Mouse (Mus musculus) intestine, embryonic 14.5 days (tissue): ENCODE measurements around the gene Qrfpr. TPM values are rescaled to one million over a fixed set of nuclear protein-coding genes. Genes with fewer than 3 reads are reported as not detected.

Experiments
- ATAC-seq: fragments of 200-750 bp; cut with Nextera tagmentation; replicated peaks from 2 replicates; pipeline ENCODE4 v1.8.0; 2017; ENCODE audit warnings: low read depth, moderate number of reproducible peaks, moderate TSS enrichment, moderate library complexity; ENCODE audit not compliant: low FRiP score, low TSS enrichment
- DNase-seq: peaks from one replicate; pipeline ENCODE4 v3.0.0-alpha.2; 2018; ENCODE audit warnings: low spot score
- H3K27ac ChIP-seq: fragments of 300-500 bp; sonication (generic); 2 replicates; pipeline ENCODE4 v1.5.1; 2014; ENCODE audit warnings: low read depth, mild to moderate bottlenecking, control low read depth
- H3K27me3 ChIP-seq: fragments of 300-500 bp; sonication (generic); replicated peaks from 2 replicates; pipeline ENCODE4 v1.6.1; 2014; ENCODE audit warnings: low read length, control low read depth; ENCODE audit not compliant: control insufficient read depth, insufficient read depth
- H3K36me3 ChIP-seq: fragments of 300-500 bp; sonication (generic); 2 replicates; pipeline ENCODE4 v1.6.1; 2014; ENCODE audit warnings: low read length, control low read depth; ENCODE audit not compliant: control insufficient read depth, insufficient read depth
- H3K4me1 ChIP-seq: fragments of 300-500 bp; sonication (generic); replicated peaks from 2 replicates; pipeline ENCODE4 v1.6.1; 2014; ENCODE audit warnings: low read length, control low read depth, mixed read lengths; ENCODE audit not compliant: control insufficient read depth, insufficient read depth
- H3K4me2 ChIP-seq: fragments of 300-500 bp; sonication (generic); 2 replicates; pipeline ENCODE4 v1.6.1; 2014; ENCODE audit warnings: low read length
- H3K4me3 ChIP-seq: fragments of 300-500 bp; sonication (generic); 2 replicates; pipeline ENCODE4 v1.5.1; 2014; ENCODE audit warnings: low read depth, low read length, control low read depth, mixed read lengths
- H3K9ac ChIP-seq: fragments of 300-500 bp; sonication (generic); 2 replicates; pipeline ENCODE4 v1.6.1; 2014; ENCODE audit warnings: mild to moderate bottlenecking, low read length
- H3K9me3 ChIP-seq: fragments of 300-500 bp; sonication (generic); 2 replicates; pipeline ENCODE4 v1.6.1; 2016; ENCODE audit warnings: low read length, control low read depth; ENCODE audit not compliant: control insufficient read depth
- WGBS: fragments of 180-500 bp; shearing (Covaris S2); extraction: QIAGEN DNeasy Blood & Tissue Kit; methylation state at CpG from one replicate; pipeline ENCODE4 v1.1.7; 2014; 5-methylcytosine and 5-hydroxymethylcytosine counted together
- polyA plus RNA-seq: library from polyadenylated mRNA; unstranded; fragments of >200 nt; fragmentation: Nextera tagmentation; extraction: Ambion mirVana; gene quantifications from 2 replicates; pipeline ENCODE4 v1.2.1, GENCODE M21; 2014

The Qrfpr gene
- polyA plus RNA-seq, 1 experiment from 2014 or later: not detected

DNA sequence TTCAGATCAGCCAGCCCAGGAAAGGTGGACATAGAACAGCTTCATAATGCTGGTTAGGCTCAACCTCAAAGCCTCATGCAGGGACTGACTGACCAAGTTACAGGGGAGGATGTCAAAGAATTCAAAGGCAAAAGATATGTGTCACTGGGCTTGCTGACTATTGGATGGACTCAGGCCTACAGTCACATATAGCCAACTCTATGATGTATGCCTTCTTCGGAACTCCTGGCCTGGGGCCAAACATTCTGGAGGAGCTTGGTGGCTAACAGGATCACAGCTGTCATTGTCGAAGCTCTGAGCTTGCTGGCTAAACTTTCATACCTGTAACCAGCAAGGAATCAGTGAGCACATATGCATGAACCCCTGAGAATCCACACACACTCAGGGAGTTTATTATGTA, 11.2 kb downstream of the Qrfpr start:
- DNase-seq (no peak), ATAC-seq (no peak)
- Histone ChIP-seq H3K4me1 (no peaks in the 10 kb centered on the region), H3K36me3 (no peaks in the 10 kb centered on the region), H3K27me3 (no peaks in the 10 kb centered on the region), H3K4me2 (no peak overlapping the region), H3K27ac (no peak overlapping the region), H3K4me3 (no peak overlapping the region), H3K9me3 (no peaks in the 10 kb centered on the region), H3K9ac (no peak overlapping the region)
- 50% methylated on average over 2 of the region's 2 CpGs for WGBS

DNA sequence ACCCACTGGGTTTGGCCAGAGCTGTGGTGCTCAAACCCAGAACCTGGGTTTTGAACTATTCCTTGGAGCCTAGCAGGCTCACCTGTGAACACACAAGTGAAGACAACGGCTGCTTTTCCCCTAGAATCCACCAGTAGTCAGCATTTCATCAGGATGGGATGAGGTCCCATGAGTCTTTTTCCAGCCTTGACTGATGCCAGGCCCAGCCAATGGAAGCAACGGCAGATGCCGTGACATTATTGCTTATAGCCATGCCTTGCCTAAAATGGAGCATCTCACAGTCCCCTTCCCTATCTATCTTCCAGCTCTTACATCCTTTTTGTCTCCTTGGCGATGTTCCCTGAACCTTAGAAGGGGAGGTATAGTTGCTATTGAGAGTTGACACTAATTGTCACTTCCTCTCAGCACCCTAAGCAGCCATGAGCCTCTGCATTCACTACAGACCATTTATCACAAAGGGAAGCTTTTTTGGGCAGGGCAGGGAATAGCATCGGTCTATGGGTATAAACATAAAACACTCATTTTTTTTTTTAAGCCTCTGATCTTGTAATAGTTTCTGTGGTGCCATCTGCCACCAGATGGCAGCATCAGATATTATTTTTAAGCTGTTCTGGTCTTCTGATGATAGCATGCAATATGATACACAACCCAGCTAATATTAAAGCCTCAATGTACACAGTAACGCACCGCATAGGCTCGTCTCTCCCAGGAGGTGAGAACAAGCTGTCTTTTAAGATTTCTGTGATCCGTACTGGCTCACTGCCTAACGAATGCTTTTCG, 12.1 kb downstream of the Qrfpr start:
- Histone ChIP-seq H3K36me3 (no peaks in the 10 kb centered on the region), H3K9me3 (no peaks in the 10 kb centered on the region), H3K4me2 (no peak overlapping the region), H3K4me1 (no peaks in the 10 kb centered on the region), H3K27me3 (no peaks in the 10 kb centered on the region), H3K27ac (no peak overlapping the region), H3K4me3 (no peak overlapping the region), H3K9ac (no peak overlapping the region)
- 55% methylated on average over 11 of the region's 11 CpGs for WGBS
- DNase-seq (peak; percentile 56), ATAC-seq (no peak)

DNA sequence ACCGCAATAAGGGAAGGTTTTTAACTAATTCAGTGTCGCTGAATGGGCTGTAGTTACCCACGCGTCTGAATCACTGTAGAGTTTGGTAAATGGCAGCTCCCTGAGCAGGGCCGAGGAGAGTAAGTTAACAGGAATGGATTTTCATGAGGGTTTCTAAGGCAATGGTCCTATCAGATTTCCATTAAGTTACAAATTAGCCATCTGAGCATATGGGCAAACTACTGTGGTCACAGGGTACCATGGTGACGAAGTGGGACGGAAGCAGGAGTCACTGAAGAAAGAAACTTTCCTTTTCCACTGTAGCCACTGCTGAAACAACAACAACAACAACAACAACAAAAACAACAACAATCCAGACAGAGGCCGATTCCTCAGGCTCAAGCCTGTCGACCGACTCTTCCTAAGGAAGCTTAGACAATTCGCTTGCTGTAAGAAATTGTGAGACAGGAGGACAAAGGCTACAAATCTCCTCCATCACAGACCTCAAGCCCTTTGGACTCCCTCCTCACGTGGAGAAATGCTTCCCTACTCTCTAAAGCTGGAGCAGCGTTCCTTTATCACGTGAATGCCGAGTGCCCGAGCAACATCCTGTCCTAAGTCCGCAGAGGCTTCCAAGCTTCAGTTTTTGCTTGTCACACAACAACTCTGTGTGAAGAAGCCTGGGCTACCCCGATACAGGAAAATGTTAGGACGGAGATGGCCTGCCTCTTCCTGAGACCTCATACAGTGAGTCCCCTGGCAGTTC, 14.4 kb downstream of the Qrfpr start:
- H3K36me3 ChIP-seq: no peaks in the 10 kb centered on the region
- ATAC-seq: no peak
- no peaks in the 10 kb centered on the region for H3K4me1 ChIP-seq
- H3K4me2 ChIP-seq: no peak overlapping the region
- H3K9ac ChIP-seq: no peak overlapping the region
- no peaks in the 10 kb centered on the region for H3K9me3 ChIP-seq
- H3K4me3 ChIP-seq: no peak overlapping the region
- H3K27ac ChIP-seq: no peak overlapping the region
- WGBS: 79% methylated on average over 19 of the region's 19 CpGs
- no peak for DNase-seq
- no peaks in the 10 kb centered on the region for H3K27me3 ChIP-seq

- Histone ChIP-seq H3K4me3 (no peak overlapping the region), H3K36me3 (no peaks in the 10 kb centered on the region), H3K9me3 (no peaks in the 10 kb centered on the region), H3K27me3 (no peaks in the 10 kb centered on the region), H3K27ac (no peak overlapping the region), H3K9ac (no peak overlapping the region), H3K4me2 (no peak overlapping the region), H3K4me1 (no peaks in the 10 kb centered on the region)
- ATAC-seq: no peak
- no peak for DNase-seq
- 79% methylated on average over 7 of the region's 7 CpGs for WGBS
Observed at GRCm38 (mm10) chr3:36202932-36203331, 19.2 kb downstream of the Qrfpr start.

DNA sequence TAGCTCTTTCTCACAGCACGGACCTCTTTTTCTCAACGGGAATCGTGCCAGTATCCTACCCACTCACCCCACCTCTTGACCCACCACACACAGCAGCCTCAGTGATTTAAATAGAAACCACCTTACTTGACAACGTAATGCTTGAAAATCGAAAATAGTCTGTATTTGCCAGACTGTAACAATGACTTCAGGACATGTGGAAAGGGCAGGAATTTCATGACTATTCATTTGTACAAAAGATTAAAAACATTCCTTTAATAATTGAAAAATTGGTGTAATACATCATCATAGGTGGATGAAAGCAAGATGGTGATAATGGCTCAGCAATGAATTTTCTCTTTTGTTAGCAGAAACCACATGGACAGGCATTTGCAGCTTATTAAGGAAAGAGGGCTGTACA, 21.0 kb downstream of the Qrfpr start:
- H3K4me2 ChIP-seq: no peak overlapping the region
- ATAC-seq (no peak), DNase-seq (no peak)
- no peak overlapping the region for H3K27ac ChIP-seq
- H3K9ac ChIP-seq: no peak overlapping the region
- H3K27me3 ChIP-seq: no peaks in the 10 kb centered on the region
- no peaks in the 10 kb centered on the region for H3K4me1 ChIP-seq
- H3K9me3 ChIP-seq: no peaks in the 10 kb centered on the region
- no peaks in the 10 kb centered on the region for H3K36me3 ChIP-seq
- H3K4me3 ChIP-seq: no peak overlapping the region
- WGBS: 73% methylated on average over 5 of the region's 5 CpGs

DNA sequence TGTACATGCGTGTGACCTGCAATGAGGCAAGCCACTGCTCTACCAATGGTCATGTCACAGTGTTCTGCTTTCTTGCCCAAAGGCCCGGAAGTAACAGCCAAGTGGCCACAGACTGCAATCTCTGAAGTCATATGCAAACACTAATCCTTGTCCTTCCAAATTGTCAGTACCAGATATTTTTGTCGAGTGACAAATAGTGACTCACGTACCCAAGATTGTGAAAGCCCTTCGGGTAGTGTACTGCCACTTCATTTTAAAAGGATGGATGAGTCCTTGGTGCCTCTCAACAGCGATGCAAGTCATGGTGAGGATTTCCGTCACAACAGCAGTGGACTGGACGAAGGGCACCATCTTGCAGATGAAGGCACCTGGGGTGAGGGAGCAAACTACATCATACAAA, 32.9 kb downstream of the Qrfpr start:
- Histone ChIP-seq H3K9me3 (no peaks in the 10 kb centered on the region), H3K9ac (no peak overlapping the region), H3K4me3 (no peak overlapping the region), H3K27ac (no peak overlapping the region), H3K4me1 (no peaks in the 10 kb centered on the region), H3K36me3 (no peaks in the 10 kb centered on the region), H3K27me3 (no peaks in the 10 kb centered on the region), H3K4me2 (no peak overlapping the region)
- no peak for ATAC-seq
- no peak for DNase-seq
- 85% methylated on average over 8 of the region's 8 CpGs for WGBS

DNA sequence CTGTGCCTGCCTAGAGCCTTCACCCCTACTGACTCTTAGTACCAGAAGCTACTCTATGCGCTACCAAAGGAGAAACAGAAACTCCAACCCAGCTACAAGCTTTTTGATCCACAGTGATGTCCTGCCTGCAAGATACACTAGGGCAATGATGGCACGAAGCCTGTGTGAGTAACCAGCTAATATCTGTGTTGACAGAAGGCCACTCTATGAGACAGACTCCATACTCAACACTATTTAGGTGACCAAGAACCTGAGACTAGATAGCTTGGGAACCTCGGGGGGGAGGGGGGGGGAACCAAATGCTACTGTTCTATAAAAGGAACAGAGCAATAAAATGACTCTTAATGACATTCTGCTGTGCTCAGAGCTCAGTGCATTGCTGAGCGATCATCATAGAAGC, 35.6 kb downstream of the Qrfpr start:
- no peak for ATAC-seq
- Histone ChIP-seq H3K4me2 (no peak overlapping the region), H3K4me3 (no peak overlapping the region), H3K36me3 (no peaks in the 10 kb centered on the region), H3K27me3 (no peaks in the 10 kb centered on the region), H3K9me3 (no peaks in the 10 kb centered on the region), H3K9ac (no peak overlapping the region), H3K27ac (no peak overlapping the region), H3K4me1 (no peaks in the 10 kb centered on the region)
- no peak for DNase-seq
- WGBS: 90% methylated on average over 4 of the region's 4 CpGs

- Histone ChIP-seq H3K4me1 (no peaks in the 10 kb centered on the region), H3K4me3 (no peak overlapping the region), H3K27me3 (no peaks in the 10 kb centered on the region), H3K27ac (no peak overlapping the region), H3K9ac (no peak overlapping the region), H3K36me3 (no peaks in the 10 kb centered on the region), H3K4me2 (no peak overlapping the region), H3K9me3 (no peaks in the 10 kb centered on the region)
- ATAC-seq (no peak), DNase-seq (peak; percentile 61)
- 12% methylated on average over 4 of the region's 4 CpGs for WGBS
Observed at GRCm38 (mm10) chr3:36181519-36181918, 40.6 kb downstream of the Qrfpr start.

DNA sequence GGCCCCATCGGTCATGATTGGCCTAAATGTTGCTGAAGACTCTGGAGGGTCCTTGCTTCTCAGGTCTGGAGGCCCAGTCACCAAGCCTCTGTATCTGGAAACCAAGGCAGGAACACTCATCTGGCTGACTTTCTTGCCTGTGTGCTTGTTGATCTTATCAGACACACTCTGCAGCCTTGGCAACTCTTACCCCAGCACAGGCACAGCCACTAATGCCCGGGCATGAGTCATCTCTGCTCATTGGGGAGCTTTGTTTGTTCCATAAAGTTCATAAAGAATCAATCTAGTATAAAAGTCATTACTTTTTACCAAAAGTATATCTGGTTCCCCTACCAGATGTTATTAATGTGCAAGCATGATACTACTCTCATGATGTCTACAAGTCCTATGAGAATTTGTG, 48.4 kb downstream of the Qrfpr start:
- 93% methylated on average over 2 of the region's 2 CpGs for WGBS
- Histone ChIP-seq H3K27ac (no peak overlapping the region), H3K4me2 (no peak overlapping the region), H3K27me3 (no peaks in the 10 kb centered on the region), H3K9ac (no peak overlapping the region), H3K4me1 (no peaks in the 10 kb centered on the region), H3K36me3 (0 out of 2 replicates have a peak, but pooled peaks cover 3% of the 10 kb centered on the region), H3K9me3 (no peaks in the 10 kb centered on the region), H3K4me3 (no peak overlapping the region)
- no peak for ATAC-seq
- DNase-seq: no peak
